Mouse (Mus musculus): ENCODE results near the gene Ank3.

GRCm38 (mm10) chr10:69511234-69511633 is 112.7 kb downstream of the Ank3 start:
- no peak for TF ChIP-seq CTCF (IDR thresholded peaks at IDR 0.05; ENCODE audit: control insufficient read depth, insufficient read depth, low read length)
- no peak for TF ChIP-seq POLR2A (IDR thresholded peaks at IDR 0.05; ENCODE audit: borderline replicate concordance, control insufficient read depth, low read depth, low read length)
